Mouse (Mus musculus) midbrain, embryonic 12.5 days (tissue): ENCODE results near the gene Cobl. TPM values are rescaled to one million over a fixed set of nuclear protein-coding genes. Genes with fewer than 3 reads are reported as not detected.
A peak's percentile ranks its signal among the peaks of the same experiment; 100 is the strongest.

ENCODE experiments used
- ATAC-seq: fragments of 200-750 bp; cut with Nextera tagmentation; 2 replicates; pipeline ENCODE4 v1.8.0; 2017; ENCODE audit warnings: low read depth, moderate TSS enrichment, moderate library complexity; ENCODE audit not compliant: low FRiP score
- H3K27ac ChIP-seq: fragments of 300-500 bp; sonication (generic); replicated peaks from 2 replicates; pipeline ENCODE4 v1.5.1; 2016; ENCODE audit warnings: mild to moderate bottlenecking
- H3K27me3 ChIP-seq: fragments of 300-500 bp; sonication (generic); 2 replicates; pipeline ENCODE4 v1.6.1; 2016; ENCODE audit warnings: mild to moderate bottlenecking
- H3K36me3 ChIP-seq: fragments of 300-500 bp; sonication (generic); 2 replicates; pipeline ENCODE4 v1.6.1; 2016
- H3K4me1 ChIP-seq: fragments of 300-500 bp; sonication (generic); 2 replicates; pipeline ENCODE4 v1.6.1; 2016
- H3K4me2 ChIP-seq: fragments of 300-500 bp; sonication (generic); replicated peaks from 2 replicates; pipeline ENCODE4 v1.6.1; 2016; ENCODE audit warnings: mild to moderate bottlenecking, moderate library complexity
- H3K4me3 ChIP-seq: fragments of 300-500 bp; sonication (generic); 2 replicates; pipeline ENCODE4 v1.5.1; 2016; ENCODE audit warnings: mild to moderate bottlenecking
- H3K9ac ChIP-seq: fragments of 300-500 bp; sonication (generic); replicated peaks from 2 replicates; pipeline ENCODE4 v1.6.1; 2016; ENCODE audit warnings: mild to moderate bottlenecking, moderate library complexity
- H3K9me3 ChIP-seq: fragments of 300-500 bp; sonication (generic); 2 replicates; pipeline ENCODE4 v1.6.1; 2016; ENCODE audit warnings: mild to moderate bottlenecking
- WGBS: fragments of 180-500 bp; shearing (Covaris S2); methylation state at CpG from one replicate; pipeline ENCODE4 v1.1.7; 2016; 5-methylcytosine and 5-hydroxymethylcytosine counted together
- polyA plus RNA-seq: library from polyadenylated mRNA; unstranded; fragments of >200 nt; fragmentation: Nextera tagmentation; extraction: Ambion mirVana; gene quantifications from 2 replicates; pipeline ENCODE4 v1.2.1, GENCODE M21; 2016

The Cobl gene
- polyA plus RNA-seq, 1 experiment from 2014 or later, result 4.0 TPM

- H3K9me3 ChIP-seq, result no peaks in the 10 kb centered on the region
- H3K9ac ChIP-seq, result no peak overlapping the region
- no peak overlapping the region for H3K27ac ChIP-seq
- H3K36me3 ChIP-seq, result no peaks in the 10 kb centered on the region
- no peak overlapping the region for H3K4me3 ChIP-seq
- H3K27me3 ChIP-seq, result no peaks in the 10 kb centered on the region
- H3K4me2 ChIP-seq, result no peak overlapping the region
- H3K4me1 ChIP-seq, result no peaks in the 10 kb centered on the region
- ATAC-seq, result no peak
Measured at GRCm38 (mm10) chr11:12340697-12341096, 124.1 kb downstream of the Cobl start.

- ATAC-seq, result no peak
- H3K9me3 ChIP-seq, result no peaks in the 10 kb centered on the region
- WGBS, result 82% methylated on average over 12 of the region's 12 CpGs
Measured at GRCm38 (mm10) chr11:12336145-12336544, 128.6 kb downstream of the Cobl start.

GRCm38 (mm10) chr11:12331997-12332396 lies 132.8 kb downstream of the Cobl start:
- Histone ChIP-seq H3K9me3 (no peaks in the 10 kb centered on the region), H3K27me3 (no peaks in the 10 kb centered on the region), H3K27ac (no peak overlapping the region), H3K4me2 (no peak overlapping the region), H3K4me3 (no peak overlapping the region), H3K36me3 (no peaks in the 10 kb centered on the region), H3K9ac (no peak overlapping the region), H3K4me1 (peaks cover 3% of the 10 kb centered on the region; the same call in 1 of the 2 replicates)
- ATAC-seq, result no peak
- WGBS, result 78% methylated on average over 2 of the region's 2 CpGs

More at GRCm38 (mm10) chr11:12336145-12336544, 128.6 kb downstream of the Cobl start:
- H3K4me1 ChIP-seq, result peaks cover 3% of the 10 kb centered on the region; the same call in 1 of the 2 replicates
- H3K4me3 ChIP-seq, result no peak overlapping the region
- H3K27ac ChIP-seq, result no peak overlapping the region
- H3K4me2 ChIP-seq, result no peak overlapping the region
- H3K27me3 ChIP-seq, result no peaks in the 10 kb centered on the region
- H3K36me3 ChIP-seq, result no peaks in the 10 kb centered on the region
- H3K9ac ChIP-seq, result no peak overlapping the region

- no peak overlapping the region for H3K9ac ChIP-seq
- ATAC-seq, result no peak
Measured at GRCm38 (mm10) chr11:12321445-12321844, 143.3 kb downstream of the Cobl start.

GRCm38 (mm10) chr11:12319318-12319717 lies 145.4 kb downstream of the Cobl start:
- ATAC-seq, result no peak
- Histone ChIP-seq H3K27me3 (peaks cover 23% of the 10 kb centered on the region), H3K36me3 (no peaks in the 10 kb centered on the region), H3K4me2 (no peak overlapping the region), H3K27ac (no peak overlapping the region), H3K4me1 (no peaks in the 10 kb centered on the region), H3K9ac (no peak overlapping the region), H3K4me3 (no peak overlapping the region), H3K9me3 (no peaks in the 10 kb centered on the region)
- 92% methylated on average over 3 of the region's 3 CpGs for WGBS

More at GRCm38 (mm10) chr11:12321445-12321844, 143.3 kb downstream of the Cobl start:
- Histone ChIP-seq H3K4me3 (no peak overlapping the region), H3K36me3 (no peaks in the 10 kb centered on the region), H3K27me3 (peaks cover 11% of the 10 kb centered on the region), H3K4me1 (no peaks in the 10 kb centered on the region), H3K27ac (no peak overlapping the region), H3K9me3 (no peaks in the 10 kb centered on the region), H3K4me2 (no peak overlapping the region)
- WGBS, result 74% methylated on average over 1 of the region's 1 CpGs

GRCm38 (mm10) chr11:12315670-12316069 lies 149.1 kb downstream of the Cobl start:
- no peaks in the 10 kb centered on the region for H3K4me1 ChIP-seq
- WGBS, result 89% methylated on average over 3 of the region's 3 CpGs
- no peak overlapping the region for H3K27ac ChIP-seq
- ATAC-seq, result no peak
- no peak overlapping the region for H3K9ac ChIP-seq
- no peaks in the 10 kb centered on the region for H3K36me3 ChIP-seq
- H3K4me2 ChIP-seq, result no peak overlapping the region
- H3K27me3 ChIP-seq, result peaks cover 45% of the 10 kb centered on the region
- no peaks in the 10 kb centered on the region for H3K9me3 ChIP-seq
- H3K4me3 ChIP-seq, result no peak overlapping the region

GRCm38 (mm10) chr11:12314278-12315043 lies 150.3 kb downstream of the Cobl start:
- Histone ChIP-seq H3K9ac (no peak overlapping the region), H3K4me3 (no peak overlapping the region), H3K27ac (no peak overlapping the region), H3K4me2 (no peak overlapping the region), H3K27me3 (peaks cover 53% of the 10 kb centered on the region), H3K9me3 (no peaks in the 10 kb centered on the region), H3K36me3 (no peaks in the 10 kb centered on the region), H3K4me1 (peaks cover 7% of the 10 kb centered on the region; the same call in 1 of the 2 replicates)
- ATAC-seq, result no peak
- 85% methylated on average over 6 of the region's 6 CpGs for WGBS

- Histone ChIP-seq H3K9ac (no peak overlapping the region), H3K4me1 (peaks cover 8% of the 10 kb centered on the region; the same call in 1 of the 2 replicates), H3K27me3 (peaks cover 69% of the 10 kb centered on the region), H3K9me3 (no peaks in the 10 kb centered on the region), H3K4me2 (no peak overlapping the region), H3K36me3 (no peaks in the 10 kb centered on the region), H3K4me3 (no peak overlapping the region), H3K27ac (no peak overlapping the region)
- no peak for ATAC-seq
- WGBS, result 86% methylated on average over 6 of the region's 6 CpGs
Measured at GRCm38 (mm10) chr11:12311419-12311818, 153.3 kb downstream of the Cobl start.

GRCm38 (mm10) chr11:12309423-12310023 lies 155.2 kb downstream of the Cobl start:
- WGBS, result 8% methylated on average over 3 of the region's 3 CpGs
- Histone ChIP-seq H3K4me3 (no peak overlapping the region), H3K27ac (no peak overlapping the region), H3K4me2 (no peak overlapping the region), H3K27me3 (peaks cover 76% of the 10 kb centered on the region), H3K9ac (no peak overlapping the region), H3K4me1 (peaks cover 8% of the 10 kb centered on the region; the same call in 1 of the 2 replicates), H3K9me3 (no peaks in the 10 kb centered on the region), H3K36me3 (no peaks in the 10 kb centered on the region)
- ATAC-seq, result peak; percentile 80

GRCm38 (mm10) chr11:12304879-12305278 lies 159.9 kb downstream of the Cobl start:
- Histone ChIP-seq H3K4me1 (peaks cover 6% of the 10 kb centered on the region; the same call in 1 of the 2 replicates), H3K27me3 (peaks cover 72% of the 10 kb centered on the region), H3K27ac (no peak overlapping the region), H3K4me2 (no peak overlapping the region), H3K36me3 (no peaks in the 10 kb centered on the region), H3K9ac (no peak overlapping the region), H3K4me3 (no peak overlapping the region), H3K9me3 (no peaks in the 10 kb centered on the region)
- 70% methylated on average over 3 of the region's 3 CpGs for WGBS
- no peak for ATAC-seq

GRCm38 (mm10) chr11:12299701-12300446 lies 164.9 kb downstream of the Cobl start:
- H3K36me3 ChIP-seq, result no peaks in the 10 kb centered on the region
- WGBS, result 43% methylated on average over 5 of the region's 5 CpGs
- H3K9me3 ChIP-seq, result no peaks in the 10 kb centered on the region
- 0 out of 2 replicates have a peak, but pooled peaks have one; percentile 56 for ATAC-seq
- no peak overlapping the region for H3K27ac ChIP-seq
- H3K4me1 ChIP-seq, result no peaks in the 10 kb centered on the region
- H3K27me3 ChIP-seq, result peaks cover 32% of the 10 kb centered on the region
- no peak overlapping the region for H3K4me2 ChIP-seq
- H3K4me3 ChIP-seq, result no peak overlapping the region
- no peak overlapping the region for H3K9ac ChIP-seq

- WGBS, result 37% methylated on average over 3 of the region's 3 CpGs
- Histone ChIP-seq H3K9me3 (no peaks in the 10 kb centered on the region), H3K36me3 (no peaks in the 10 kb centered on the region), H3K27me3 (peaks cover 21% of the 10 kb centered on the region), H3K9ac (no peak overlapping the region), H3K4me3 (no peak overlapping the region), H3K4me2 (no peak overlapping the region), H3K4me1 (no peaks in the 10 kb centered on the region), H3K27ac (no peak overlapping the region)
- ATAC-seq, result no peak; the same call in 1 of the 2 replicates
Measured at GRCm38 (mm10) chr11:12291654-12291935, 173.2 kb downstream of the Cobl start.
